Mouse (Mus musculus): ENCODE results near the gene Slc25a35. TPM values are rescaled to one million over a fixed set of nuclear protein-coding genes. Genes with fewer than 3 reads are reported as not detected.
"Not testable (repeated sequence)": the region's sequence is repeated elsewhere in the genome, so short reads cannot be mapped to it uniquely, and the experiment has no call there.

Gene Slc25a35
- total RNA-seq, 2 experiments from 2014 or later = 1.1 to 2.7 TPM

DNA sequence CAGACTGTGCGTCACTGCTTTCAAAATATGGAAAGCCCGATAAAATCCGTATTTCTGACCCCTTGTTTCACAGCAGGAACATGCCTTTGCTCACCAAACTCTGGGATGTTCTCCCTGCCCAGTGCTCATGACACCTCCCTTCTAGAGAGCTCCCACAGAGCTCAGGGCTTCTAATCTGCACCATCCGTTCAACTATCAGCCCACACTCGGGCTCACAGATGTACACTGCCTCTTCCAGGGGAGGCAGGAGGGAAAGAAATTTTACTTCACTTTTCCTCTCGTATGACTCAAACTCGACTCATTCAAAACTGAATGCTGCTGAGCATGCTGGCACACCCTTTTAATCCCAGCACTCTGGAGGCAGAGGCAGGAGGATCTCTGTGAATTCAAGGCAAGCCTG is 37.3 kb downstream of the Slc25a35 start:
- no peak for DNase-seq (ENCODE audit: low spot score in 2 of 2)

- DNase-seq (ENCODE audit: low spot score in 2 of 2) = not testable (repeated sequence)
These were observed 38.6 kb downstream of the Slc25a35 start for GRCm38 (mm10) chr11:69006575-69006974.

- DNase-seq (ENCODE audit: low spot score in 2 of 2) = peak; percentile 88 to 93
These were observed 40.5 kb downstream of the Slc25a35 start, which contains the start of gene Pfas for GRCm38 (mm10) chr11:69008182-69009121. TSS of gene Pfas (minus strand) at chr11:69008460.

DNA sequence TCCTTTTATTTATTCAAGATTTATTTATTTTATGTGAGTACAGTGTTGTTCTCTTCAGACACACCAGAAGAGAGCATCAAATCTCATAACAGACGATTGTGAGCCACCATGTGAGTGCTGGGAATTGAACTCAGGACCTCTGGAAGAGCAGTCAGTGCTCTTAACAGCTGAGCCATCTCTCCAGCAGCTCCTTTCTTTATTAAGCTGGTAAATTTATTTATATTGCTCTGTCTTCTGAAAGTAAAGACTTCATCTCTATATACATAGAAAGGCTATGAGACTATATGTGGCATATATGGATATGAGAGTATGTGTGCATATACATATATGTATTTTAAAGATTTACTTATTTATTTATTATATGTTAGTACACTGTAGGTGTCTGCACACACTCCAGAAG is 41.6 kb downstream of the Slc25a35 start:
- no peak for DNase-seq (ENCODE audit: low spot score in 2 of 2)

DNA sequence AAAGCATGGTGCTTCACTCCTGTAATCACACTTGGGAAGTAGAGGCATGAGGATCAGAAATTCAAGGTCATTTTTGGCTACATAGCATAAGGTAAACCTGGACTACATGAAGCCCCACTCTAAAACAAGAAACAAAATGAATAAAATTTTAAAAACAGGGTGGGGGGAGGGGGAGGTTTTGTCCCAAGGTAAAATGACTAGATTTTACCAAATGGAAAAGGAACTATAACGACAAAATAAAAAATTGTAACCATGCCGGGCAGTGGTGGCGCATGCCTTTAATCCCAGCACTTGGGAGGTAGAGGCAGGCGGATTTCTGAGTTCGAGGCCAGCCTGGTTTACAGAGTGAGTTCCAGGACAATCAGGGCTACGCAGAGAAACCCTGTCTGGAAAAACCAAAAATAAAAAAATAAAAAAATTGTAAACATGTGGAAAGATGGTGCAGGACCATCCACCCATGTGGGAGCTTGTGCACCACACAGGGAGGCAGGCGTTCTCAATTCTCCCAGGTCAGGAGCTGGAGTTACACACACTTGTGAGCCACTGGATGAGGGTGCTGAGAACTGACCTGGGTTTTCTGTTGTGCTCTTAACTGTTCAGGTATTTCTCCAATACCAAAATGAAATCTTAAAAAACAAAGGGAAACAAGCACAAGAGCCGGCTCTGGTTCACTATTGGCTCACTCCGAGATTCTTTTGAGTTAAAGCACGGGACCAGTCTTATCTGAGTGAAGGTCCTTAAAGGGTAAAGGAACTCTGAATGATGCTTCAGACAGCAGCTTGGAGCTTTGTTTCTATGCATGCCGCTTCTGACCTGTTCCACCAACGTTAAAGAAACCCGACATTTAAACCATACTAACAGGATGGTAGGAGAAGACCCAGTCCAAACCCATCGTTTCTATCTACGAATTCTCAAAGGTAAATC is 42.7 kb downstream of the Slc25a35 start:
- DNase-seq (ENCODE audit: low spot score in 2 of 2) = no peak

GRCm38 (mm10) chr11:69011445-69011844 is 43.5 kb downstream of the Slc25a35 start:
- DNase-seq (ENCODE audit: low spot score in 2 of 2) = not testable (repeated sequence)

GRCm38 (mm10) chr11:69012071-69012601 is 44.2 kb downstream of the Slc25a35 start:
- peak; percentile 65 to 83 for DNase-seq (ENCODE audit: low spot score in 2 of 2)

GRCm38 (mm10) chr11:69015644-69016441 is 47.9 kb downstream of the Slc25a35 start, which contains the start of gene Ctc1:
TSS of gene Ctc1 (plus strand) at chr11:69015911.
- peak; percentile 67 to 86 for DNase-seq (ENCODE audit: low spot score in 2 of 2)

- no peak for DNase-seq (ENCODE audit: low spot score in 2 of 2)
These were observed 48.8 kb downstream of the Slc25a35 start for GRCm38 (mm10) chr11:69016755-69017154.

GRCm38 (mm10) chr11:69020691-69021090 is 52.8 kb downstream of the Slc25a35 start:
- no peak for DNase-seq (ENCODE audit: low spot score in 2 of 2)

Small RNAs within 50 kb of the gene (microRNA-seq; reads per million reads assigned to microRNA genes)
- gene Mir3062 = not detected

Other genes starting within 250 kb of the Slc25a35 start
- gene Ndel1, start 96.3 kb upstream of the Slc25a35 start, total RNA-seq (2021) = 10 to 100 TPM; 76.4 to 86.4 TPM
- gene Rnf222, start 79.6 kb upstream of the Slc25a35 start, total RNA-seq (2021) = under 1 TPM in 1 of 2 experiments, not detected in 1; 0.07 TPM
- 1,000 to 10,000 TPM; 1,219 to 1,338 TPM for gene Rpl26, start 66.5 kb upstream of the Slc25a35 start, total RNA-seq (2021)
- not detected for gene Odf4, start 41.0 kb upstream of the Slc25a35 start, total RNA-seq (2021)
- 10 to 100 TPM; 16.9 to 19.0 TPM for gene Arhgef15, start 10.7 kb upstream of the Slc25a35 start, total RNA-seq (2021)
- 10 to 100 TPM; 23.5 to 25.1 TPM for gene Rangrf, start 7.1 kb downstream of the Slc25a35 start, total RNA-seq (2021)
- gene Pfas, start 40.3 kb downstream of the Slc25a35 start, total RNA-seq (2021) = 10 to 100 TPM; 14.9 to 16.8 TPM
- 10 to 100 TPM; 21.9 to 23.1 TPM for gene Ctc1, start 47.8 kb downstream of the Slc25a35 start, total RNA-seq (2021)
- gene Aurkb, start 77.5 kb downstream of the Slc25a35 start, total RNA-seq (2021) = 10 to 100 TPM; 25.6 TPM
- gene Borcs6, start 91.6 kb downstream of the Slc25a35 start, total RNA-seq (2021) = 10 to 100 TPM; 14.6 to 14.9 TPM
- gene Tmem107, start 102.7 kb downstream of the Slc25a35 start, total RNA-seq (2021) = 10 to 100 TPM; 11.7 to 14.3 TPM
- 10 to 100 TPM; 61.1 to 70.4 TPM for gene Vamp2, start 120.4 kb downstream of the Slc25a35 start, total RNA-seq (2021)
- gene Per1, start 127.1 kb downstream of the Slc25a35 start, total RNA-seq (2021) = 10 to 100 TPM; 32.1 to 49.3 TPM
- gene Hes7, start 152.3 kb downstream of the Slc25a35 start, total RNA-seq (2021) = under 1 TPM; 0.34 to 0.54 TPM
- gene 9130213A22Rik, start 154.5 kb downstream of the Slc25a35 start, total RNA-seq (2021) = under 1 TPM; 0.29 to 0.56 TPM
- under 1 TPM in 1 of 2 experiments, not detected in 1; 0.23 TPM for gene Aloxe3, start 157.8 kb downstream of the Slc25a35 start, total RNA-seq (2021)
- not detected for gene Alox12b, start 188.9 kb downstream of the Slc25a35 start, total RNA-seq (2021)
- gene Alox8, start 229.7 kb downstream of the Slc25a35 start, total RNA-seq (2021) = not detected